Mouse (Mus musculus): Measurements from ENCODE around the gene Aox2.

DNA sequence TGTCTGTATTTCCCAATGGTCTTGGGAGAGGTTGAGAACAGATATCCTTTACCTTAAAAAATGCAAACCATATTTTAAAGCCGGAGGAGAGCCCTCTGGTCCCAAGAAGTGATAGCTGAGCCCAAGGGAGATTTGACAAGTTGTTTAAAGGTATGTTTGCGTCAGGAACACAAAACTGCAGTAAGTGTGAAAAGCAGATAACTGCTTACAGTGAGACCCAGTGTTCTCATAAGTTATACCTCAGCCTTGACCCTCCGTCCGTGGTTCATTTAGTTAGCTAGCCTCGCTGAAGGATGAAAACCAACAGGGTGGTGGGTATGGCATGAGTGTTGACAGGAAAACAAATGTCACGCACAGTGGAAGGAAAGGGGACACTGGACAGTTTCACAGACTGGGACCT, 24.9 kb downstream of the Aox2 start:
- TF ChIP-seq ZC3H11A (IDR thresholded peaks at IDR 0.05; ENCODE audit: borderline replicate concordance, low read depth, low read length) = no peak
- no peak for TF ChIP-seq ZNF384 (IDR thresholded peaks at IDR 0.05; ENCODE audit: low read depth, low read length)
- TF ChIP-seq MAFK (IDR thresholded peaks at IDR 0.05; ENCODE audit: insufficient read depth, low read depth, low read length) = no peak
